Mouse (Mus musculus): ENCODE measurements at regions not wholly inside any gene's neighbourhood (a gene's known extent, or its start where the extent isn't known, plus 50 kb on each side); places are given as distances from the start of the nearest gene placed in this dataset.

- H3K27me3 ChIP-seq (replicated peaks; ENCODE audit: control insufficient read depth, insufficient read depth, low read length), result no peaks in the 10 kb centered on the region
Measured at GRCm38 (mm10) chr10:68378212-68378611, 99.7 kb upstream of the Arid5b start.

GRCm38 (mm10) chr10:68377479-68377878 is 98.9 kb upstream of the Arid5b start:
- no peak overlapping the region for H3K9ac ChIP-seq (replicated peaks; ENCODE audit: low read depth, low read length)
- no peak overlapping the region for H3K27ac ChIP-seq (ENCODE audit: low read length)
- 94% methylated on average over 4 of the region's 4 CpGs for WGBS
- no peaks in the 10 kb centered on the region for H3K36me3 ChIP-seq (ENCODE audit: control insufficient read depth, insufficient read depth)
- H3K4me1 ChIP-seq (replicated peaks; ENCODE audit: control insufficient read depth, insufficient read depth, low read length), result no peaks in the 10 kb centered on the region
- H3K4me2 ChIP-seq (ENCODE audit: low read length), result no peak overlapping the region
- H3K4me3 ChIP-seq (replicated peaks; ENCODE audit: low read length), result no peak overlapping the region
- no peaks in the 10 kb centered on the region for H3K27me3 ChIP-seq (replicated peaks; ENCODE audit: control insufficient read depth, insufficient read depth, low read length)
- no peaks in the 10 kb centered on the region for H3K9me3 ChIP-seq (ENCODE audit: control insufficient read depth, low read length)
- no peak for ATAC-seq

More at GRCm38 (mm10) chr10:68378212-68378611, 99.7 kb upstream of the Arid5b start:
- no peaks in the 10 kb centered on the region for H3K9me3 ChIP-seq (ENCODE audit: control insufficient read depth, low read length)
- no peak overlapping the region for H3K4me3 ChIP-seq (replicated peaks; ENCODE audit: low read length)
- H3K27ac ChIP-seq (ENCODE audit: low read length), result no peak overlapping the region
- H3K4me2 ChIP-seq (ENCODE audit: low read length), result no peak overlapping the region
- WGBS, result 92% methylated on average over 5 of the region's 5 CpGs
- H3K4me1 ChIP-seq (replicated peaks; ENCODE audit: control insufficient read depth, insufficient read depth, low read length), result no peaks in the 10 kb centered on the region
- ATAC-seq, result no peak
- no peaks in the 10 kb centered on the region for H3K36me3 ChIP-seq (ENCODE audit: control insufficient read depth, insufficient read depth)
- no peak overlapping the region for H3K9ac ChIP-seq (replicated peaks; ENCODE audit: low read depth, low read length)

- Histone ChIP-seq H3K4me1 (replicated peaks; ENCODE audit: control insufficient read depth, insufficient read depth, low read length) (no peaks in the 10 kb centered on the region), H3K4me2 (ENCODE audit: low read length) (no peak overlapping the region), H3K9ac (replicated peaks; ENCODE audit: low read depth, low read length) (no peak overlapping the region), H3K9me3 (ENCODE audit: control insufficient read depth, low read length) (no peaks in the 10 kb centered on the region), H3K27ac (ENCODE audit: low read length) (no peak overlapping the region), H3K4me3 (replicated peaks; ENCODE audit: low read length) (no peak overlapping the region), H3K36me3 (ENCODE audit: control insufficient read depth, insufficient read depth) (no peaks in the 10 kb centered on the region), H3K27me3 (replicated peaks; ENCODE audit: control insufficient read depth, insufficient read depth, low read length) (no peaks in the 10 kb centered on the region)
- no peak for ATAC-seq
- 40% methylated on average over 5 of the region's 5 CpGs for WGBS
Measured at GRCm38 (mm10) chr10:68373875-68374274, 95.3 kb upstream of the Arid5b start.

- WGBS, result 95% methylated on average over 6 of the region's 6 CpGs
- ATAC-seq, result no peak
- no peaks in the 10 kb centered on the region for H3K36me3 ChIP-seq (ENCODE audit: control insufficient read depth, insufficient read depth)
- H3K4me1 ChIP-seq (replicated peaks; ENCODE audit: control insufficient read depth, insufficient read depth, low read length), result no peaks in the 10 kb centered on the region
- no peaks in the 10 kb centered on the region for H3K27me3 ChIP-seq (replicated peaks; ENCODE audit: control insufficient read depth, insufficient read depth, low read length)
- H3K9me3 ChIP-seq (ENCODE audit: control insufficient read depth, low read length), result no peaks in the 10 kb centered on the region
- H3K9ac ChIP-seq (replicated peaks; ENCODE audit: low read depth, low read length), result no peak overlapping the region
- no peak overlapping the region for H3K4me3 ChIP-seq (replicated peaks; ENCODE audit: low read length)
- no peak overlapping the region for H3K4me2 ChIP-seq (ENCODE audit: low read length)
- no peak overlapping the region for H3K27ac ChIP-seq (ENCODE audit: low read length)
Measured at GRCm38 (mm10) chr10:68371785-68372184, 93.2 kb upstream of the Arid5b start.

- Histone ChIP-seq H3K27ac (ENCODE audit: low read length) (no peak overlapping the region), H3K4me1 (replicated peaks; ENCODE audit: control insufficient read depth, insufficient read depth, low read length) (no peaks in the 10 kb centered on the region), H3K9ac (replicated peaks; ENCODE audit: low read depth, low read length) (no peak overlapping the region), H3K9me3 (ENCODE audit: control insufficient read depth, low read length) (no peaks in the 10 kb centered on the region), H3K4me3 (replicated peaks; ENCODE audit: low read length) (no peak overlapping the region), H3K36me3 (ENCODE audit: control insufficient read depth, insufficient read depth) (no peaks in the 10 kb centered on the region), H3K4me2 (ENCODE audit: low read length) (no peak overlapping the region), H3K27me3 (replicated peaks; ENCODE audit: control insufficient read depth, insufficient read depth, low read length) (no peaks in the 10 kb centered on the region)
- ATAC-seq, result no peak
- 87% methylated on average over 8 of the region's 8 CpGs for WGBS
Measured at GRCm38 (mm10) chr10:68370986-68371385, 92.4 kb upstream of the Arid5b start.

GRCm38 (mm10) chr10:68366796-68367195 is 88.3 kb upstream of the Arid5b start:
- Histone ChIP-seq H3K4me1 (replicated peaks; ENCODE audit: control insufficient read depth, insufficient read depth, low read length) (no peaks in the 10 kb centered on the region), H3K9ac (replicated peaks; ENCODE audit: low read depth, low read length) (no peak overlapping the region), H3K4me2 (ENCODE audit: low read length) (no peak overlapping the region), H3K27me3 (replicated peaks; ENCODE audit: control insufficient read depth, insufficient read depth, low read length) (no peaks in the 10 kb centered on the region), H3K9me3 (ENCODE audit: control insufficient read depth, low read length) (no peaks in the 10 kb centered on the region), H3K36me3 (ENCODE audit: control insufficient read depth, insufficient read depth) (no peaks in the 10 kb centered on the region), H3K27ac (ENCODE audit: low read length) (no peak overlapping the region), H3K4me3 (replicated peaks; ENCODE audit: low read length) (no peak overlapping the region)
- over 99% methylated on average over 3 of the region's 3 CpGs for WGBS
- no peak for ATAC-seq

GRCm38 (mm10) chr10:68360765-68361483 is 82.4 kb upstream of the Arid5b start:
- Histone ChIP-seq H3K4me1 (replicated peaks; ENCODE audit: control insufficient read depth, insufficient read depth, low read length) (peaks cover 3% of the 10 kb centered on the region; the same call in 1 of the 2 replicates), H3K27ac (ENCODE audit: low read length) (no peak overlapping the region), H3K4me2 (ENCODE audit: low read length) (no peak overlapping the region), H3K27me3 (replicated peaks; ENCODE audit: control insufficient read depth, insufficient read depth, low read length) (no peaks in the 10 kb centered on the region), H3K9ac (replicated peaks; ENCODE audit: low read depth, low read length) (no peak overlapping the region), H3K9me3 (ENCODE audit: control insufficient read depth, low read length) (no peaks in the 10 kb centered on the region), H3K36me3 (ENCODE audit: control insufficient read depth, insufficient read depth) (no peaks in the 10 kb centered on the region), H3K4me3 (replicated peaks; ENCODE audit: low read length) (no peak overlapping the region)
- ATAC-seq, result no peak
- WGBS, result 84% methylated on average over 6 of the region's 6 CpGs

GRCm38 (mm10) chr10:68359135-68359534 is 80.6 kb upstream of the Arid5b start:
- Histone ChIP-seq H3K9me3 (ENCODE audit: control insufficient read depth, low read length) (no peaks in the 10 kb centered on the region), H3K4me2 (ENCODE audit: low read length) (no peak overlapping the region), H3K27me3 (replicated peaks; ENCODE audit: control insufficient read depth, insufficient read depth, low read length) (no peaks in the 10 kb centered on the region), H3K27ac (ENCODE audit: low read length) (no peak overlapping the region), H3K4me3 (replicated peaks; ENCODE audit: low read length) (no peak overlapping the region), H3K9ac (replicated peaks; ENCODE audit: low read depth, low read length) (no peak overlapping the region), H3K36me3 (ENCODE audit: control insufficient read depth, insufficient read depth) (no peaks in the 10 kb centered on the region), H3K4me1 (replicated peaks; ENCODE audit: control insufficient read depth, insufficient read depth, low read length) (peaks cover 11% of the 10 kb centered on the region)
- ATAC-seq, result no peak
- 100% methylated on average over 2 of the region's 2 CpGs for WGBS

GRCm38 (mm10) chr10:68356973-68357372 is 78.4 kb upstream of the Arid5b start:
- no peak for ATAC-seq
- H3K9me3 ChIP-seq (ENCODE audit: control insufficient read depth, low read length), result no peaks in the 10 kb centered on the region
- H3K4me1 ChIP-seq (replicated peaks; ENCODE audit: control insufficient read depth, insufficient read depth, low read length), result peaks cover 15% of the 10 kb centered on the region
- H3K27ac ChIP-seq (ENCODE audit: low read length), result no peak overlapping the region
- H3K27me3 ChIP-seq (replicated peaks; ENCODE audit: control insufficient read depth, insufficient read depth, low read length), result no peaks in the 10 kb centered on the region
- no peaks in the 10 kb centered on the region for H3K36me3 ChIP-seq (ENCODE audit: control insufficient read depth, insufficient read depth)
- 62% methylated on average over 6 of the region's 6 CpGs for WGBS
- H3K4me2 ChIP-seq (ENCODE audit: low read length), result no peak overlapping the region
- H3K4me3 ChIP-seq (replicated peaks; ENCODE audit: low read length), result no peak overlapping the region
- H3K9ac ChIP-seq (replicated peaks; ENCODE audit: low read depth, low read length), result no peak overlapping the region

- WGBS, result 81% methylated on average over 5 of the region's 5 CpGs
- no peaks in the 10 kb centered on the region for H3K27me3 ChIP-seq (replicated peaks; ENCODE audit: control insufficient read depth, insufficient read depth, low read length)
- H3K9ac ChIP-seq (replicated peaks; ENCODE audit: low read depth, low read length), result no peak overlapping the region
- no peaks in the 10 kb centered on the region for H3K36me3 ChIP-seq (ENCODE audit: control insufficient read depth, insufficient read depth)
- peaks cover 15% of the 10 kb centered on the region for H3K4me1 ChIP-seq (replicated peaks; ENCODE audit: control insufficient read depth, insufficient read depth, low read length)
- H3K9me3 ChIP-seq (ENCODE audit: control insufficient read depth, low read length), result no peaks in the 10 kb centered on the region
- H3K4me3 ChIP-seq (replicated peaks; ENCODE audit: low read length), result no peak overlapping the region
- H3K4me2 ChIP-seq (ENCODE audit: low read length), result no peak overlapping the region
- no peak for ATAC-seq
- H3K27ac ChIP-seq (ENCODE audit: low read length), result no peak overlapping the region
Measured at GRCm38 (mm10) chr10:68356521-68356920, 78.0 kb upstream of the Arid5b start.
